Mouse (Mus musculus): ENCODE data around the gene Cdkn2aipnl. TPM values are rescaled to one million over a fixed set of nuclear protein-coding genes. Genes with fewer than 3 reads are reported as not detected.
A peak's percentile ranks its signal among the peaks of the same experiment; 100 is the strongest.

The Cdkn2aipnl gene
- 45.8 to 58.1 TPM (median 49.2 TPM) in 3 replicates for total RNA-seq (2017)

DNA sequence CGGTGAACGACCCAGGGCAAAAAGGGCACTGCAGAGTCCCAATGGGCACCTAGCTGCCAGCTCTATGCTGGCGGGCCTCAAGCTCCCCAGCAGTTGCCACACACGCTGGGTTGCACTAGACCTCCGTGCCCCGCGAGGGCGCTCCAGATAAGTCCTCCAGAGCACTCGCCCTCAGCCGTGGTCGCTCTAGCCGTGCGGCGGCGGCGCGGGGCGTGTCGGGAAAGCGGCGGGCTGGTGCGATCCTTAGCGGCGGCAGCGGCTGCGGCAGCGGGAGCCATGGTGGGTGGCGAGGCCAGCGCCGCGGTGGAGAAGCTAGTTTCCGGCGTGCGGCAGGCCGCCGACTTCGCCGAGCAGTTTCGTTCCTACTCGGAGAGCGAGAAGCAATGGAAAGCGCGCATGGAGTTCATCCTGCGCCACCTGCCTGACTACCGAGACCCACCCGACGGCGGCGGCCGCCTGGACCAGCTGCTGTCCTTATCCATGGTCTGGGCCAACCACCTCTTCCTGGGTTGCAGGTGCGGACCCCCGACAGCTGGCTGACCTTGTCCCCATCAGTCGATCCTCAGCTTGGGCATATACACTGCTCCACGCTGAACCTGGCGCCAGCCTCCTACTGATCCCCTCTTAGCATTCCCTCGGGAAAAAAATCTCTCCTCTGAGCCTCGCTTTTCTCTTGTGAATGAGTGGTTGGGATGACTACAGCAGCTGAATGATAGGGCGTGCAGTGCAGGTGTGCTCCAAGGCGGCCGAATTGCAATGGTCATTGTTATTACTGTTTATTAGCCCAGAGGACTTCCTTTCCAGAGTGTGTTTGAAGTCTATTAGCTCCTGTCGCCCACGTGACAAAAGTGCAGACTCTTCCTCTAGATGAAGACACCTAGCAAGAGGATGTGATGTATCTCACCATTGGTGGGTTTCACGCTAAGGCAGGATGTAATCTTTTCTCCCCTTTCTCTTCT lies at the start of gene Cdkn2aipnl:
Gene Cdkn2aipnl, plus strand, starts transcription at position 219 of the 959 bp plus-strand sequence.
- ATAC-seq (replicated peaks; ENCODE audit: insufficient number of reproducible peaks, low FRiP score, low TSS enrichment, poor library complexity, severe bottlenecking) = peak; percentile 91

- ATAC-seq (replicated peaks; ENCODE audit: insufficient number of reproducible peaks, low FRiP score, low TSS enrichment, poor library complexity, severe bottlenecking) = no peak
These were observed 49.5 kb upstream of the Cdkn2aipnl start for GRCm38 (mm10) chr11:51917951-51918350.

DNA sequence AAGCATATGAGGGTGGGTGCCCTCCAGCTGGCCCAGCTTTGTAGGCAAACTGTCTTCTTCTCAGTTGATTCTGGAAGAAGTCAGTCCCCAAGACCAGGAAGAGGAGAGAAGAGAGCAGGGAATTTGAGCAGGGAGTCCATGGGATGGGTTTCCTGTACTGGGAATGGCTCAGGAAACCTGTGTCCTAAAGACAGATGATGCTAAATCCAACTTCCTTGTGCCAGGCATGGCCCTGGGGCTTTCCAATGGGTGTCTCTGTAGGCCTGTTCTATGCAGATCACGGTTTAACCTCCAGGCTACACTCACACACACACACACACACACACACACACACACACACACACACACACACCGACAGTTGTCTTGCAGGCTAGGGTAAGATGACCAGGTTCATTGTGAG lies 48.9 kb upstream of the Cdkn2aipnl start:
- no peak for ATAC-seq (replicated peaks; ENCODE audit: insufficient number of reproducible peaks, low FRiP score, low TSS enrichment, poor library complexity, severe bottlenecking)

- peak; percentile 74 for ATAC-seq (replicated peaks; ENCODE audit: insufficient number of reproducible peaks, low FRiP score, low TSS enrichment, poor library complexity, severe bottlenecking)
These were observed 45.9 kb upstream of the Cdkn2aipnl start for GRCm38 (mm10) chr11:51921355-51922125.

DNA sequence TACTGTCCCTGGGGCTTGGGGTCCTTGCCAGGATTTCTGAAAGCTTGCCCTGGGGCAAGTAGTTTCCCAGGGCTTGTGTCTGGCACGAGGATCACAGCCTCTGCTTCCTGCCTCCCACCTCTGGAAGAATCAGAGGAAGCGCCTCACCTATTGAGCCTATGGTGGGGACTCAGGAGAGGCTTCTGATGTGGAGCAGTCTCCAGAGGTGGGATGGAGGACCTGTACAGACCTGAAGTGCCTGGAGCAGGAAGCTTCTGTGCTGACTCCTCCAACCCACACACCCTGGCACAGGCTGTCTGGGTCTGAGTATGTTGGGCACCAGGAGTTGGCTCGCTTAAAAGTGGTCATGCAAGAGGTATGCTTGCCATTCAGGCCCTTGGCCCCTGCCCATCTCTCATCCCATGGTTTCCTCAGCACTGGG lies 45.0 kb upstream of the Cdkn2aipnl start:
- no peak for ATAC-seq (replicated peaks; ENCODE audit: insufficient number of reproducible peaks, low FRiP score, low TSS enrichment, poor library complexity, severe bottlenecking)

GRCm38 (mm10) chr11:51925595-51925994 lies 41.9 kb upstream of the Cdkn2aipnl start:
- ATAC-seq (replicated peaks; ENCODE audit: insufficient number of reproducible peaks, low FRiP score, low TSS enrichment, poor library complexity, severe bottlenecking) = peak; percentile 92

GRCm38 (mm10) chr11:51926385-51926784 lies 41.1 kb upstream of the Cdkn2aipnl start:
- ATAC-seq (replicated peaks; ENCODE audit: insufficient number of reproducible peaks, low FRiP score, low TSS enrichment, poor library complexity, severe bottlenecking) = no peak

DNA sequence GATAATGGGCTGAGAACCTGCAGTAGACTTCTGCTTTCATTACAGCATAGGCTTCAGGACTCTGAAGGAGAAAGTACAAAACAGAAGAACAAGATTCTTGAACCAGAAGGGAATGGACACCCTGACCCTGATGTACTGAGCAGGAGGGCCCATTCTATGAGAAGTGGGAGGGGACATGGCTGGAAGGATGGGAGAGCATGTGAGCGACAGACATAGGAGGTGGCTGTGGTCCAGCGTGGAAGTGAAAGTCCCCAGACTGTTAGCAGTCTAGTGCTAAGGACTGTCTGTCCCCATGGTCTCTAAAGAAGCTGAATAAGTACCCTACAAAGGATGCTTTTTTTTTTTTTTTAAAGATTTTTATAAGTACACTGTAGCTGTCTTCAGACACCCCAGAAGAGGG lies 40.4 kb upstream of the Cdkn2aipnl start:
- ATAC-seq (replicated peaks; ENCODE audit: insufficient number of reproducible peaks, low FRiP score, low TSS enrichment, poor library complexity, severe bottlenecking) = peak; percentile 28

DNA sequence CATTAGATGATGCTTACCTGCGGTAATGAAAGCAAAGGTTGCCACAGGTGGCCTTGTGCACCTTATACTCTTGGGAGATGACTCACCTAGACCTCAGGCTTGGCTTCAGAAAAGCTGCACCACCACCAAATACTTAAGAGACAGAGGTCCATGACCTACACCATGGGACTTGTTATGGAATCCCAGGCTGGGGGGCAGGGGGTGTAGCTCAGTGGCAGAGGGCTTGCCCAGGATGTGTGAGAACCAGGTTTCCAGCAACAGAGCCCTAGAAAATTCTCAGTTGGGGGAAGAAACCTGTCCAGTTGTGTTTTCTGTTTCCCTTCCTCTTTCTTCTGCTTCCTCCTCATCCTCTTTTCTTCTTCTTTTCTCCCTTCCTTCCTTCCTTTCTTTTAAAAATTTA lies 36.3 kb upstream of the Cdkn2aipnl start:
- no peak for ATAC-seq (replicated peaks; ENCODE audit: insufficient number of reproducible peaks, low FRiP score, low TSS enrichment, poor library complexity, severe bottlenecking)

DNA sequence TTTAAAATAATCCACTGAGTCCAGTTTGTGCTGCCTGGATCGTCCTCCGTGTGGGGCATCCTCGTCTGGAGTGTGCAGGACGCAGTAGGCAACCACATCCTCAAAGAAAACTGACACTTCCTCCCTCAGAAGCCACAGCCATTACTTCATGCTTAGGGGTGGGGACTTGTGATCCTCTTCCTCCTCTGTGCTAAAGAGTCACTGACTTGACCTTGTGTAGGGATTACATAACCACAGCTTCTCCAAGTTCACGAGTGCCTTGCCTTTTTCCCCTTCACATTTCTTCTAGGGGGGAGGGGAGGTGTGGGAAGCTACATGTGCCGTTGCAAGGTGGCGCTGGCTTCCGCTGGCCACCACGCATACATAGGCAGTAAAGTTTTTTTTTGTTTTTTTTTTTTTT lies 35.7 kb upstream of the Cdkn2aipnl start:
- peak; percentile 93 for ATAC-seq (replicated peaks; ENCODE audit: insufficient number of reproducible peaks, low FRiP score, low TSS enrichment, poor library complexity, severe bottlenecking)

- ATAC-seq (replicated peaks; ENCODE audit: insufficient number of reproducible peaks, low FRiP score, low TSS enrichment, poor library complexity, severe bottlenecking) = no peak
These were observed 33.2 kb upstream of the Cdkn2aipnl start for GRCm38 (mm10) chr11:51934230-51934629.

- no peak for ATAC-seq (replicated peaks; ENCODE audit: insufficient number of reproducible peaks, low FRiP score, low TSS enrichment, poor library complexity, severe bottlenecking)
These were observed 31.6 kb upstream of the Cdkn2aipnl start for GRCm38 (mm10) chr11:51935636-51936434.

DNA sequence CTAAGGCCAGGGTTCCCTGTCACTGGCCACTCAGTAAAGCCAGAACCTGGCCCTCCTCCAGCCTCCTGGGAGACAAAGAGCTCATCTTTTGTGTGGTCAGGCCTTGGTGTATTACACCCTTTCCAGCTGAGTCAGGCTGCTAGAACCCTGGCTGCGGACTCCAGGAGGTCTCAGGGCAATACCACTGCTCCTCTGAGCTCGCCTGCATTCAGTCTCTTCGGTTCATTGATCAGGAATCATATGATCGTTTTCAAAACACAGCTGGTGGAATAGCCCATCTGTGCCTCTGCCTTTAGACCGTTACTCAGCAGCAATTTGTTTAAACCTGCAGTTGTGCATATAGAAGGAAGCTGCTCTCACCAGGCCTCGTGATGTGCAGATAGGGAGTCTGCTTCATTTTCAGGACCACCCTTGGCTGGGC lies 30.1 kb upstream of the Cdkn2aipnl start:
- no peak for ATAC-seq (replicated peaks; ENCODE audit: insufficient number of reproducible peaks, low FRiP score, low TSS enrichment, poor library complexity, severe bottlenecking)

DNA sequence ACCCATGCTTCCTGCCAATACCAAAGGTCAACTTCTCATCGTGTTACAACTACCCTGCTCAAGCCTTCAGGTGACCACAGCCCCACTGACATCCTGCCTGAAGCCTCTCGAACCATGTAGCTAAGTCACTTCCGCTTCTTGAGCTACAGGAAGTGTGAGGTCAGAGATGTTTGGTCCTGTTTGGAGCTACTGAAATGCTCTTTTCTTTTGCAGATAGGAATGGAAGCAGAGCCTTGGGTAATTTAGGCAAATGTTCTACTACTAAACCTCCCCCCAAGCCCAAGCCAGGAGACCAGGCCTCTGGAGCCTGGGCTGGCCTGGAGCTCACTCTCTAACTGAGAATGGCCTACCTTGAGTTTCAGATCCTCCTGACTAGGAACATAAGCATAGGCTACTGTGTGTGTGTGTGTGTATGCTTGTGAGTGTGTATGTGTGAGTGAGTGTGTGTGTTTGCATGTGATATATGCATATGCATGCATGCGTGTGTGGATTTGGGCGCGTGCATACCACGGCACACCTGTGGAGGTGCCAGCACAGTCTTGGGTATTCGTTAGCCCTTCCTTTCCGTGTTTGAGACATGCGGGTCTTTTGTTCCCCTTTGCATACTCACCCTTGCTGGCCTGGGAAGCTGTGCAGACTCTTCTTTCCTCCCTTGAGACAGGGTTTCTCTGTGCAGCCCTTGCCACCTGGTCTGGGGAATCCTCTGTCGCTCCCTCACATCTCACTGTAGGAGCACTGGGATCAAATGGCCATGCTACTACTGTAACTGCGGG lies 28.5 kb upstream of the Cdkn2aipnl start:
- peak; percentile 89 for ATAC-seq (replicated peaks; ENCODE audit: insufficient number of reproducible peaks, low FRiP score, low TSS enrichment, poor library complexity, severe bottlenecking)

DNA sequence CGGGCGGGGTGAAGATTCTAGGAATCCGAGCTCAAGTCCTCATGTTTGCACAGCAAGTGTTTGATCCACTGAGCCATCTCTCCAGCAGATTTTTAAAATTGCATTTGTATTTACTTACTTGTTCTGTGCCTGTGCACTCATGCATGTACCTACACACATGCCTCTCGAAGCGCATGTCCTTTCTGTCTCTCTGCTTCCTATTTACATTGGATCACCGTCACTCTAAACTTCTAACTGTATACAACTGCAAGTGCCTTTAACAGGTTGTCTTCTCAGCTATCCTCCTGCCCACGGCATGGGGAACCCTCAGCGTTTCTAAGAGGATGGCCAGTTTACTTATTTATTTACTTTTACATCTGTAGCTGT lies 27.9 kb upstream of the Cdkn2aipnl start:
- ATAC-seq (replicated peaks; ENCODE audit: insufficient number of reproducible peaks, low FRiP score, low TSS enrichment, poor library complexity, severe bottlenecking) = no peak

- no peak for ATAC-seq (replicated peaks; ENCODE audit: insufficient number of reproducible peaks, low FRiP score, low TSS enrichment, poor library complexity, severe bottlenecking)
These were observed 26.9 kb upstream of the Cdkn2aipnl start for GRCm38 (mm10) chr11:51940511-51940955.

- ATAC-seq (replicated peaks; ENCODE audit: insufficient number of reproducible peaks, low FRiP score, low TSS enrichment, poor library complexity, severe bottlenecking) = no peak
These were observed 24.6 kb upstream of the Cdkn2aipnl start for GRCm38 (mm10) chr11:51942602-51943499.
